Mouse (Mus musculus): ENCODE results near the gene 2610042L04Rik.
"Not testable (repeated sequence)": the region's sequence is repeated elsewhere in the genome, so short reads cannot be mapped to it uniquely, and the experiment has no call there.

The 2610042L04Rik gene

DNA sequence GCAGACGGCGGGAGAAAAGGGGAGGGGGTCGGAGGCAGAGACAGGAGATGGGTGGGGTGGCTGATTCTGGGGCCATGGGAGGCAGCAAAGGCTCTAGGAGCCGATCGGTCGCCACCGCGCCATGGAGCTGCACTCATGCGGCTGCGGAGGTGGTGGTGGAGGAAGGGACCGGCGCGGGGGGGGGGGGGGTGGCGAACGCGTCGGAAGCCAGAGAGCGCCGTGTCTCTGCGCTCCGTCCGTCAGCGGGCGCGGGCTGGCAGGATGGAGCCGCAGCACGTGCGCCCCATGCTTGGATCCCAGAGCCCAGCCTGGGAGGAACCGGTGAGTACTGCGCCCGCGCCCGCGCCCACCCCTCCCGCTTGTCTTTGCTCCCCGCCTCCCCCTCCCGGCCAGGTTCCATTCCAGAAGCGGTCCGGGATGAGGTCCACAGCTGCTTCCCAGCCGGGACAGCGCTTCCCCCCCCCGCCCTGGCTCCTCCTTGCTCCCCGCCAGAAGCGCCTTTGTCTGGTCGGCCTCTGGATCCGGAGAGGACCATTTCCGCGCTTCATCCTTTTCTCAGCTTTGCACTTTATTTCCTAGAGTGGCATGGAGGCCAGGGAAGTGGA lies at the start of gene 2610042L04Rik:
2610042L04Rik (plus strand) TSS at position 288 of the 605 bp plus-strand sequence.
- DNase-seq (ENCODE audit: low read depth, low spot score), result peak; percentile 6

DNA sequence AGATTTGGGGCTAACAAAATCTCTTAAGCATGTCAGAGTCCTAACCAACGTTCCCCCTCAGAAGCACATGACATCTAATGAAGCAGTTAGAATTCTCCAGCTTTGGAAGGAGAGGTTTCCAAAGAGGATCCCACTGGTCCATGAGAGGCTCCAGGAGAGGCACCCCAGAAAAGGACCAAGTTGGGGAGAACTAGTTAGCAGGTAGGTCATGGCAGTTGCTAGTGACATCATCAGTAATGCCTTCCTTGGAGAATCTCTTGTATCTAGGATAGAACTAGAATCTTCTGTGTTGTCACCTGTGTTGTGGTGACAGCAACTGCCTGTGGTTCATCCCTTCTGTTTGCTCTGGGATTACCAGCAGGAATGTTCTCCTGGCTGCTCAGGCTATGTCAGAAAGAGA lies 17.6 kb upstream of the 2610042L04Rik start, which contains the start of gene Gm3149:
Gm3149 (plus strand) TSS at position 301 of the 400 bp plus-strand sequence.
- DNase-seq (ENCODE audit: low read depth, low spot score), result not testable (repeated sequence)

DNA sequence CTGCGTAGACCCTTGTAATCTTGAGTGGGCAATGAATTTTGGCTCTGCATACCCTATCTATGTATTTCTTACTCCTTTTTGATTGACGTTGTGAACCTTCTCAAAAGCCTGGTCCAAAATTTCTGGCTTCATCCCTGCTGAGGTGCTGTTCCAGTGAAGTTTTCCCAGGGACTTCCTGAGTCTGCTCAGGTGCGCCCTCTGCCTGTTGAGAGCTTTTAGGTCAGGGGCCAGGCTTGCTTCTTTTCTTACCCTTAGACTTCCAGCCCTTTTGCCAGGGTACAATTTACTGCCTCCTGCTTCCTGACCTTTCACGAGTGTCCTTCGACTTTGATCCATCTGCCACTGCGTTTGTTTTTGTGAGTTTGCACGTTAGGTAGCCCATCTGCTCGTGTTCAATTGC lies 943 bp downstream of the 2610042L04Rik start:
- not testable (repeated sequence) for DNase-seq (ENCODE audit: low read depth, low spot score)

DNA sequence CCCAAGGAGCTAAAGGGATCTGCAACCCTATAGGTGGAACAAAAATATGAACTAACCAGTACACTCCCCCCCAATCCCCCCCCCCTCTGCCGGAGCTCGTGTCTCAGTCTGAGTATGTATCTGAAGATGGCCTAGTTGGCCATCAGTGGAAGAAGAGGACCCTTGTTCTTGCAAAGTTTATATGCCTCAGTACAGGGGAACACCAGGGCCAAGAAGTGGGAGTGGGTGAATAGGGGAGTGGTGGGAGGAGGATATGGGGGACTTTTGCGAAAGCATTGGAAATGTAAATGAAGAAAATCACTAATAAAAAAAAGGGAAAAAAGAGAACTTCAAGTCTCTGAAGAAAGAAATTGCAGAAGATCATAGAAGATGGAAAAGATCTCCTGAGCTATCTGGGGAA lies 34.4 kb downstream of the 2610042L04Rik start:
- not testable (repeated sequence) for DNase-seq (ENCODE audit: low read depth, low spot score)

DNA sequence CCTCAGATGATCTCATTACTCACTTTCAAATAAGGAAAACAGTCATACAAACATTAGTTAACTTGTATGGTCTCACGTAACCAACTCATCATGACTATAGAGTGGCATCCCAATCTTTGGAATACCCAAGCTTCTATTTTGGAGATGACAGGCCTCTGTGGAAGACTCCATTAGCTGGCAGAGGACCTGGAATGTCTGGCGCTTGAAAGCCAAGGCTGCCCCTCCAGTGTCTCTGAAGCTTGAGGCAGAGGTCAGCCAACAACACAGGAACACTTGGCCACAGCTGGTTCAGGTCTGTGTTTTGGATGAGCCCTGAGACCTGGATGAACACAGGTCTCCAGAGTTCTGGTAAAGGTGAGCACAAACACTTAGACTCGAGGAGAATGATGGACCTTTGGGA lies 35.1 kb downstream of the 2610042L04Rik start:
- DNase-seq (ENCODE audit: low read depth, low spot score), result not testable (repeated sequence)

DNA sequence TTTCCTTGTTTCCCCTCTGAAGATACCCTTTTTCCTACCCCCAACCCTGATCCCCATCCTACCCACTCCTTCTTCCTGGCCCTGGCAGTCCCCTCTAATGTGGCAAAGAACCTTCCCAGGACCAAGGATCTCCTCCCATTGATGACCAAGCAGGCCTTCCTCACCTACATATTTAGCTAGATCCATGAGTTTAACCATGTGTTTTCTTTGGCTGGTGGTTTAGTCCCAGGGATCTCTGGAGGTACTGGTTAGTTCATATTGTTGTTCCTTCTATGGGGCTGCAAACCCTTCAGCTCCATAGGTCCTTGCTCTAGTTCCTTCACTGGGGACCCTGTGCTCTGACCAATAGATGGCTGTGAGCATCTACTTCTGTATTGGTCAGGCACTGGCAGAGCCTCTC lies 43.3 kb downstream of the 2610042L04Rik start:
- DNase-seq (ENCODE audit: low read depth, low spot score), result not testable (repeated sequence)

DNA sequence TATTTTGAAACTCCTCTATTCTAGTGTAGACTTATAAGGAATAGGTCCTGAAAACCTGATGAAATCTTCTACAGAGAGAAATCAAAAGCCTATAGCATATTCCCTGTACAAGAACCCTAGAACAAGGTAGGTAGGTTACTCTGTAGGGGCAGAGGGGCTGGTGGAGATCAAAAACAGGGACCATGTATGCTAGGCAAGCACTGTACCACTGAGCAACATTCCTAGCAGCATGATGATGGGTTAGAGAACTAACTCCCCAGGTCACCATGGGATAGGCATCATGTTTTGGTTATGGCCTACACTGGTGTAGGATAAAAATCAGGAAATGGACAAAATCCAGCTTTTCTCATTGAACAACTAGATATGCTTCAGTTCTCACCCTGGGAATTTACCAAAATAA lies 51.0 kb downstream of the 2610042L04Rik start:
- DNase-seq (ENCODE audit: low read depth, low spot score), result not testable (repeated sequence)

DNA sequence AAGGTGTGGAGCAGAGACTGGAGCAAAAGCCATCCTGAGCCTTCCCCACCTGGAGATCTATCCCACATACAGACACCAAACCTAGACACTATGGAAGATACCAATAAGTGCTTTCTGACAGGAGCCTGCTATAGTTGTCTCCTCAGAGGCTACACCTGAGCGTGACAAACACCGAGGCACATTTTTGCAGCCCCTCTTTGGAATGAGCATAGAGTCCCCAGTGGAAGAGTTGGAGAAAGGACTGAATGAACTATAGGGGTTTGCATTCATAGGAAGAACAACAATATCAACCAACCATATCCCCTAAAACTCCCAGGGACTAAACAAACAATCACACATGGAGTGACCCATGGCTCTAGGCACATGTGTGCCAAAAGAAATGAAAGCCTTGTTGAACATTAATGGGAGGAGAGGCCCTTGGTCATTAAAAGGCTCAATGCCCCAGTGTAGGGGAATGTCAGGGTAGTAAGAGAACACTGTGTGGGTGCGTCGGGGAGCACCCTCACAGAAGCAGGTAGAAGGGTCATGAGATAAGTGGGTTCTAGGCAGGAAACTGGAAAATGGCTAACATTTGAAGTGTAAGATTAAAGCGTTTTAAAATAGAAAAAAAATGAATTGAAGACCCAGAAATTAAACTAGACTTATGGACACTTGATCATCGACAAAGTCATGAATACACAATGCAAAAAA lies 58.4 kb downstream of the 2610042L04Rik start:
- DNase-seq (ENCODE audit: low read depth, low spot score), result not testable (repeated sequence)

DNA sequence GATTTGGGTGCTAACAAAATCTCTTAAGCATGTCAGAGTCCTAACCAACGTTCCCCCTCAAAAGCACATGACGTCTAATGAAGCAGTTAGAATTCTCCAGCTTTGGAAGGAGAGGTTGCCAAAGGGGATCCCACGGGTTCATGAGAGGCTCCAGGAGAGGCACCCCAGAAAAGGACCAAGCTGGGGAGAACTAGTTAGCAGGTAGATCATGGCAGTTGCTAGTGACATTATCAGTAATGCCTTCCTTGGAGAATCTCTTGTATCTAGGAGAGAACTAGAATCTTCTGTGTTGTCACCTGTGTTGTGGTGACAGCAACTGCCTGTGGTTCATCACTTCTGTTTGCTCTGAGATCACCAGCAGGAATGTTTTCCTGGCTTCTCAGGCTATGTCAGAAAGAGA lies 62.7 kb downstream of the 2610042L04Rik start, which contains the start of gene Gm3159:
Gm3159 (plus strand) TSS at position 301 of the 400 bp plus-strand sequence.
- DNase-seq (ENCODE audit: low read depth, low spot score), result not testable (repeated sequence)

DNA sequence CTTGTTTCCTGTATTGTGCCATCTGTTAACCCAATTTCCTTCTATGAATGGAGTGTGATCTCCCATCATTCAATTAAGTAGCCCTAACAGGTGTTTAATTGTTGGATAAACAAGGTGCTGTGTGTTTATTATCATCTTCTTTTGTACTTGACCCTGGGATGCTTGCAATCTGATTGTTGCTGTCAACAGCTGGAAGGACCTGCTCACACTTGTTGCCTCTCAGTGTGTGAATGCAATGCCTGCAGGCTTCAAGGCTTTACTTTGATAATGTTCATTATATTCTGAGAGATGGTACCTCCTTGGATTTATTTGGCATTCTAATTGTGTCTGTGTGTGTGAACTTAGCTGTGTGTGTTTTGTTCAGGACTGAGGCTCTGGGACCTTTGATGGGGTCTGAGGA lies 64.1 kb downstream of the 2610042L04Rik start:
- not testable (repeated sequence) for DNase-seq (ENCODE audit: low read depth, low spot score)

DNA sequence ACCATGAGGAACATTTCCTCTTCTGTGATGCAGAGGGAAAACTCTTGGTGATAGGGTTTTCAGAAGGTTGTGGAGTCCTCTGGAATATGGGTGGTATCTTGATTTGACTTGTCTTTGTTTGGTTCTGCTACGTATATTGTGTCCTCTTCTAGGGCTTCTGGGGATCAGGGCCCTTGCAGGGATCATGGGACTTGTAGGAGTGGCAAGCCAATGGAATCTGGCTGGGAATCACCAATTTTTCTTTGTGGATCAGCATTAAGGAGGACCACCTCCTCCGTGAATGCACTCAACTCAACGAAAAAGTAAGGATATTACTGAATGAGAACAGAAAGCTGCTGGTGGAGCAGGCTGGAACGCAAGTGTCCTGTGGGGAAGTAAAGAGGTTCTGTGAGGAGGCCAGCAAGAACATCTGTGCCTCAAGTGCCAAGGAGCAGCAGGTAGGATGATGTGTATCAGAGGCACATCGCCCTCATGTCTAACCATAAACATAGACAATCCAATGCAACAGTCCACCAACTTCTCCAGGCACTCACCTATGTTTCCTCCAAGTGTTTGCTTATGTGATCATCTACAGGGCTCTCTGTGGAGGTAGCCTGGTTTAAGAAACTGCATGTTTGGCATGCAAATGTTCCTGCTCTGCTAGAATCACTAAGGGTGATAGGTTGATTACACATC lies 65.7 kb downstream of the 2610042L04Rik start:
- not testable (repeated sequence) for DNase-seq (ENCODE audit: low read depth, low spot score)

DNA sequence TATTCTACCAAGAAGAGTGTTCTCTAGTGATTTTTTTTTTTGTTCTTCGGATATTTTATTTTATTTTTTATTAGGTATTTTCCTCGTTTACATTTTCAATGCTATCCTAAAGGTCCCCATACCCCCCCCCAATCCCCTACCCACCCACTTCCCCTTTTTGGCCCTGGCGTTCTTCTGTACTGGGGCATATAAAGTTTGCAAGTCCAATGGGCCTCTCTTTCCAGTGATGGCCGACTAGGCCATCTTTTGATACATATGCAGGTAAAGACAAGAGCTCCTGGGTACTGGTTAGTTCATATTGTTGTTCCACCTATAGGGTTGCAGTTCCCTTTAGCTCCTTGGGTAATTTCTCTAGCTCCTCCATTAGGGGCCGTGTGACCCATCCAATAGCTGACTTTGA lies 66.7 kb downstream of the 2610042L04Rik start:
- not testable (repeated sequence) for DNase-seq (ENCODE audit: low read depth, low spot score)

DNA sequence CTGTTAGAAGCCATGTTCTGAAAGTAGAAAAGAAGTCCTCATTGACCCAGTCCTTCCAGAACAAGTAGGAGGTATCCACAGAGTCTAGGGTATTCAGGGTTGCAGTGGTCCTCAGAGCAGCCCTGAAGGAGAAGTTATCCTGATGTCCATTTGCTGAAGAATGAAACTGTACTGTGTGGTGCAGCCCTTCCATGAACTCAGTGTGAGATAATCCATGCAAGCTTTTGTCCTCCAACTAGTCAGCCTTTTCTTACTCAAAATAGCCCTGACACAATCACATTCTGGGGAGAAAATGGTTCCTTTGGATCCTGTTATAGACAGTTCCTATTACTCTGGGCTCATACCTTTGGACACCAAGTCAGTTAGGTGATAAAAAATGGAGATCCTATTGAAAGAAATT lies 69.3 kb downstream of the 2610042L04Rik start:
- DNase-seq (ENCODE audit: low read depth, low spot score), result not testable (repeated sequence)

All from brain, adult 2 months (tissue).